Mouse (Mus musculus) olfactory bulb, adult 2 months (tissue): ENCODE results near the gene Edaradd.

Experiments
- CTCF ChIP-seq: fragments of 200-500 bp; IDR thresholded peaks from 2 replicates; pipeline ENCODE4 v1.5.1; 2012; ENCODE audit warnings: low read depth, mild to moderate bottlenecking, low read length, moderate library complexity; ENCODE audit not compliant: insufficient read depth
- POLR2A ChIP-seq: fragments of 200-500 bp; IDR thresholded peaks from 2 replicates; pipeline ENCODE4 v1.6.1; 2012; ENCODE audit warnings: mild to moderate bottlenecking, low read depth, low read length, moderate library complexity; ENCODE audit not compliant: insufficient read depth

GRCm38 (mm10) chr13:12510032-12510431 is 10.2 kb downstream of the Edaradd start:
- TF ChIP-seq POLR2A (no peak), CTCF (no peak)
